Mouse (Mus musculus) bone marrow, adult 2 months (tissue): ENCODE results near the gene Esr2.

Experiments
- CTCF ChIP-seq: fragments of 200-500 bp; IDR thresholded peaks from 2 replicates; pipeline ENCODE4 v1.5.1; 2011; ENCODE audit warnings: low read length, control low read depth; ENCODE audit not compliant: control insufficient read depth, insufficient read depth
- POLR2A ChIP-seq: fragments of 200-500 bp; IDR thresholded peaks from 2 replicates; pipeline ENCODE4 v1.6.1; 2011; ENCODE audit warnings: low read depth, mild to moderate bottlenecking, control low read depth, low read length, borderline replicate concordance; ENCODE audit not compliant: control insufficient read depth

DNA sequence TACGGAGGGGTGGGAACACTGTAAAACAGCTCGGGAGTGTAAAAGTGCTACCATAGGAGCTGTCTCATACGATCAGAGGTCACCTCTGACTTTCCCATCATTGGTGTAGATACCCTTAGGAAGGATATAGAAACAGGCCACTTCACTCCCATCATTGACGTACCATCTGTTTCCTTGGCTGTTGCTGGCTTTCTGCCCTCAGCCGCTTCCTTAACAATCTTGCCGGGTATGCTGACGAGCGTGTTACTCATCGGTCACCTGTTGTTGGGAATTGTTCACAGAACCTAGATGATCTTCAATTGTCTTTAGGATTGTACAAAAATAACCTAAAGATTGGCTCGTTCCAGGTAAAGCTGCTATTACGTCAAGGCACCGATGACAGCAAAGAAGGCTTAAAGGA lies 74.4 kb downstream of the Esr2 start:
- no peak for TF ChIP-seq CTCF
- no peak for TF ChIP-seq POLR2A
